Mouse (Mus musculus) lung, embryonic 14.5 days (tissue): ENCODE results near the gene Ift46. TPM values are rescaled to one million over a fixed set of nuclear protein-coding genes. Genes with fewer than 3 reads are reported as not detected.
A peak's percentile ranks its signal among the peaks of the same experiment; 100 is the strongest.

Experiments
- ATAC-seq: fragments of 200-750 bp; cut with Nextera tagmentation; 2 replicates; pipeline ENCODE4 v1.8.0; 2017; ENCODE audit warnings: mild to moderate bottlenecking, moderate TSS enrichment, moderate library complexity; ENCODE audit not compliant: insufficient read depth
- DNase-seq: peaks from one replicate; pipeline ENCODE4 v3.0.0-alpha.2; 2015
- H3K27ac ChIP-seq: fragments of 300-500 bp; sonication (generic); 2 replicates; pipeline ENCODE4 v1.5.1; 2014; ENCODE audit warnings: low read depth, mild to moderate bottlenecking, moderate library complexity
- H3K27me3 ChIP-seq: fragments of 300-500 bp; sonication (generic); 2 replicates; pipeline ENCODE4 v1.6.1; 2014; ENCODE audit warnings: low read length, control low read depth; ENCODE audit not compliant: insufficient read depth
- H3K36me3 ChIP-seq: fragments of 300-500 bp; sonication (generic); 2 replicates; pipeline ENCODE4 v1.6.1; 2014; ENCODE audit warnings: control low read depth; ENCODE audit not compliant: insufficient read depth
- H3K4me1 ChIP-seq: fragments of 300-500 bp; sonication (generic); 2 replicates; pipeline ENCODE4 v1.6.1; 2014; ENCODE audit warnings: antibody characterized with exemption, control low read depth; ENCODE audit not compliant: insufficient read depth
- H3K4me2 ChIP-seq: fragments of 300-500 bp; sonication (generic); 2 replicates; pipeline ENCODE4 v1.6.1; 2014; ENCODE audit warnings: mild to moderate bottlenecking
- H3K4me3 ChIP-seq: fragments of 300-500 bp; sonication (generic); 2 replicates; pipeline ENCODE4 v1.5.1; 2014; ENCODE audit warnings: low read depth, low read length
- H3K9ac ChIP-seq: fragments of 300-500 bp; sonication (generic); 2 replicates; pipeline ENCODE4 v1.6.1; 2014
- H3K9me3 ChIP-seq: fragments of 300-500 bp; sonication (generic); 2 replicates; pipeline ENCODE4 v1.6.1; 2016; ENCODE audit warnings: low read depth, low read length, control low read depth
- CTCF ChIP-seq: IDR thresholded peaks from 2 replicates; pipeline ENCODE4 v1.5.1; 2016; ENCODE audit warnings: antibody characterized with exemption, low read depth
- WGBS: fragments of 180-500 bp; shearing (Covaris S2); extraction: QIAGEN DNeasy Blood & Tissue Kit; methylation state at CpG from one replicate; pipeline ENCODE4 v1.1.7; 2014; 5-methylcytosine and 5-hydroxymethylcytosine counted together
- polyA plus RNA-seq: library from polyadenylated mRNA; unstranded; fragments of >200 nt; fragmentation: Nextera tagmentation; extraction: Ambion mirVana; gene quantifications from 2 replicates; pipeline ENCODE4 v1.2.1, GENCODE M21; 2014

The Ift46 gene
- polyA plus RNA-seq, 1 experiment from 2014 or later: 106 TPM

- DNase-seq (peak; percentile 80), ATAC-seq (peak; percentile 95)
- Histone ChIP-seq H3K27me3 (peaks cover 29% of the 10 kb centered on the region), H3K4me3 (peak within 1 kb of the TSS; percentile 60), H3K36me3 (no peaks in the 10 kb centered on the region; the same call in 1 of the 2 replicates), H3K9ac (peak within 1 kb of the TSS; percentile 58), H3K27ac (peak within 1 kb of the TSS; percentile 46; the same call in 1 of the 2 replicates), H3K9me3 (no peaks in the 10 kb centered on the region), H3K4me2 (peak within 1 kb of the TSS; percentile 97), H3K4me1 (peaks cover 2% of the 10 kb centered on the region; the same call in 1 of the 2 replicates)
- whole genome bisulfite sequencing: under 1% methylated on average over 75 of the region's 75 CpGs
- TF ChIP-seq CTCF: no peak
Measured at GRCm38 (mm10) chr9:44799102-44799957, 31.6 kb downstream of the Ift46 start, which contains the start of gene Tmem25. Tmem25 (minus strand) TSS chr9:44799307.

DNA sequence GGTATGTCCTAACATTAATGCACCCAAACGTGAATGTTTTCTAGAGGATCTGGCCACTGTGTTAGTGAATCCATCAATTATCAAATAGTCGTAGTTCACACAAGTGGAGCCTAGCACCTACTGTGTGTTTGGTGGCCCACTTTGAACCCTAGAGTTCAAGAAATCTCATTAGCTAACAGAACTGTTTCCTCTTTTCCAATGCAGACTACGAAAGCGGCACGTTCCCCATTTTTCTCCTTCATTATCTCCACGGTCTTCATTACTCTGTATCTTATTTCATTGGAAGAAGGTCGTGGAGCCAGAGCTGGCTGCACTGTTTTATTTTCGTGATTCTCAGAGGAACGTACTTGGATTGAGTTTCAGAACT is 32.2 kb downstream of the Ift46 start:
- Histone ChIP-seq H3K4me3 (peak overlapping the region; percentile 60), H3K27ac (no peak overlapping the region), H3K9me3 (no peaks in the 10 kb centered on the region), H3K4me1 (peaks cover 2% of the 10 kb centered on the region; the same call in 1 of the 2 replicates), H3K4me2 (peak overlapping the region; percentile 97), H3K9ac (no peak overlapping the region), H3K27me3 (peaks cover 29% of the 10 kb centered on the region), H3K36me3 (peaks cover 5% of the 10 kb centered on the region)
- DNase-seq (no peak), ATAC-seq (no peak)
- 38% methylated on average over 9 of the region's 9 CpGs for WGBS
- TF ChIP-seq CTCF: no peak

DNA sequence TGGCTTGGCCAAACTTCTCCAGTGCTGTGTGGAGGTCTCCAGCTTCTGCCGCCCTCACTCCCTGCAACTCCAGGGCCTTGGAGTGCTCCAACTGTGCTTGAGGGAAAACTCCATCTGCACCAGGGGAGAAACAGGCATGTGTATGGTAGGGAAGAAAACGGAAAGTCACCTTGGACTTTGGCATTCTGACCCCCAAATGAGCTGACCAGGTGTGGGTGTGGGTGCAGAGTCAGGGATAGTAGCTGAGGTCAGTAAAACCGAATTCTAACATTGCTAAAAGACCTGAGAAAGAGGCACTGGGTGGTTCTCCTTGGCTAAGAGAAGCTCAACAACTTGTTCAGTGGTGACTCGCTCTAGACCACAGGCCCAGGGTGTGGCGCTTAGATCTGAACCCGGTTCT is 34.0 kb downstream of the Ift46 start:
- Histone ChIP-seq H3K4me3 (no peak overlapping the region), H3K4me1 (peaks cover 2% of the 10 kb centered on the region; the same call in 1 of the 2 replicates), H3K4me2 (no peak overlapping the region), H3K27me3 (peaks cover 29% of the 10 kb centered on the region), H3K27ac (no peak overlapping the region), H3K9me3 (no peaks in the 10 kb centered on the region), H3K36me3 (peaks cover 21% of the 10 kb centered on the region), H3K9ac (no peak overlapping the region)
- ATAC-seq (no peak), DNase-seq (no peak)
- 76% methylated on average over 6 of the region's 6 CpGs for WGBS
- TF ChIP-seq CTCF: no peak

- no peak within 1 kb of the TSS for H3K9ac ChIP-seq
Measured at GRCm38 (mm10) chr9:44802808-44803450, 35.2 kb downstream of the Ift46 start, which contains the start of gene Ttc36. Ttc36 (minus strand) TSS chr9:44803072.

DNA sequence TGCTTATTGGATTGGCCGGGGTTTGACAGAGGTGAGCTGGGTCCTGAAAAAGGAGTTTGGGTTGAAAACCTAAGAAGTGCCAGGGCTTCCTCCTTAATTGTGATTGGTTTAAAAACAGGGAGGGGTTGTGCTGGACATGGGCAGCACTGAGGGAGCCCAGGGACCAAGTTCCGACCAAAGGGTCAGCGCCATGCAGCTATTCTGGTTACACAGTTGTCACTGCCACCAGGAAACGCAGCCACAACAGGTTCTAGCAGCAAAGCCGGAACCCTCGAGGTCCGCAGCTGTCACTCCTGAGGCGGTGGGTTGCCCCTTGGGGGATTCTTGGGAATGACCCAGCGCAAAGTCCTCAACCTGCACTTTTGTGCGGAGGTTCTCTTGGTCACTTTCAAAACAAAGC is 37.0 kb downstream of the Ift46 start:
- H3K4me1 ChIP-seq: 0 out of 2 replicates have a peak, but pooled peaks cover 2% of the 10 kb centered on the region
- ATAC-seq: no peak
- H3K9me3 ChIP-seq: no peaks in the 10 kb centered on the region
- WGBS: 85% methylated on average over 10 of the region's 10 CpGs
- no peak for TF ChIP-seq CTCF
- peaks cover 51% of the 10 kb centered on the region for H3K36me3 ChIP-seq
- no peak overlapping the region for H3K4me3 ChIP-seq
- H3K27ac ChIP-seq: no peak overlapping the region
- no peak overlapping the region for H3K9ac ChIP-seq
- peaks cover 13% of the 10 kb centered on the region; the same call in 1 of the 2 replicates for H3K27me3 ChIP-seq
- DNase-seq: no peak
- no peak overlapping the region for H3K4me2 ChIP-seq

More at GRCm38 (mm10) chr9:44802808-44803450, 35.2 kb downstream of the Ift46 start, which contains the start of gene Ttc36:
- Histone ChIP-seq H3K36me3 (peaks cover 33% of the 10 kb centered on the region), H3K4me1 (peaks cover 2% of the 10 kb centered on the region; the same call in 1 of the 2 replicates), H3K4me2 (no peak within 1 kb of the TSS), H3K27me3 (peaks cover 23% of the 10 kb centered on the region), H3K27ac (no peak within 1 kb of the TSS), H3K4me3 (no peak within 1 kb of the TSS), H3K9me3 (no peaks in the 10 kb centered on the region)
- WGBS: 56% methylated on average over 4 of the region's 4 CpGs
- TF ChIP-seq CTCF: no peak
- ATAC-seq (no peak), DNase-seq (no peak)

DNA sequence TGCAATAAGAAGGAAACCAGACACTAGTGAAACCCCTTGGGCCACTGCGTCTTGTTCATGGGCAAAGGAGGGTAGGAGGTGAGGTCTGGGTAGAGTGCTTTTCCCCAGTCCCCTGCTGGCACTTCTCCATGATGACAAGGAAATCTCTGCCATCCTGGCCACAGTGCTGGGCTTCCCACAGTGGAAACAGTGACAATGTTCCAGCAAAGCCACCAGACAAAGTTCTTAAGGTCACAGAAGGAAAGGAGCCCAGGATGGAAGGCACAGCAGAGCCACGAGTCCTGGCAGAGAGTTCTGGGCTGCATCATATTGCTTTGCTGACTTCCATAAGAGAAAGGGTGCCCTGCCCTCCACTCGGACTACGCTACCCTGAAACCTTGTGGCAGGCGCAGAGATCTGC is 37.8 kb downstream of the Ift46 start:
- peaks cover 59% of the 10 kb centered on the region for H3K36me3 ChIP-seq

GRCm38 (mm10) chr9:44807141-44807540 is 39.4 kb downstream of the Ift46 start:
- TF ChIP-seq CTCF: no peak
- no peak for DNase-seq

More for the DNA sequence above, 37.8 kb downstream of the Ift46 start:
- DNase-seq (no peak), ATAC-seq (no peak)
- no peak overlapping the region for H3K4me3 ChIP-seq
- no peaks in the 10 kb centered on the region for H3K4me1 ChIP-seq
- H3K27ac ChIP-seq: no peak overlapping the region
- TF ChIP-seq CTCF: no peak
- WGBS: 95% methylated on average over 5 of the region's 5 CpGs
- no peak overlapping the region for H3K9ac ChIP-seq
- H3K9me3 ChIP-seq: no peaks in the 10 kb centered on the region
- H3K27me3 ChIP-seq: peaks cover 4% of the 10 kb centered on the region; the same call in 1 of the 2 replicates
- H3K4me2 ChIP-seq: no peak overlapping the region

More at GRCm38 (mm10) chr9:44807141-44807540, 39.4 kb downstream of the Ift46 start:
- Histone ChIP-seq H3K4me1 (no peaks in the 10 kb centered on the region), H3K9ac (no peak overlapping the region), H3K9me3 (no peaks in the 10 kb centered on the region), H3K36me3 (peaks cover 75% of the 10 kb centered on the region), H3K4me2 (no peak overlapping the region), H3K27ac (no peak overlapping the region), H3K27me3 (no peaks in the 10 kb centered on the region), H3K4me3 (no peak overlapping the region)
- 61% methylated on average over 5 of the region's 5 CpGs for WGBS
- ATAC-seq: no peak
